Mouse (Mus musculus) T-helper 2 cell (primary cell): ENCODE results near the gene Cryzl1.

ENCODE experiments used
- in situ Hi-C: fragments of 300-600 bp; cut with MboI, MseI; formaldehyde crosslinking; loops from one replicate; pipeline ENCODE4 v1.15.1; 2025; ENCODE audit warnings: high pct_unique_total_duplicates

The Cryzl1 gene

GRCm38 (mm10) chr16:91688619-91689334, 40.0 kb downstream of the Cryzl1 start, which contains the start of gene Donson:
TSS of gene Donson (minus strand) at chr16:91688770.
- in situ Hi-C loops = loop anchor here (10.0 kb wide), 1 partner anchor 674 kb away; the partner anchor contains the start of gene Synj1

GRCm38 (mm10) chr16:91688023-91688618, 40.7 kb downstream of the Cryzl1 start:
- in situ Hi-C loops = loop anchor here (10.0 kb wide), 1 partner anchor 673 kb away; the partner anchor contains the start of gene Synj1

GRCm38 (mm10) chr16:91686369-91686768, 42.4 kb downstream of the Cryzl1 start:
- in situ Hi-C loops = loop anchor here (10.0 kb wide), 1 partner anchor 672 kb away; the partner anchor contains the start of gene Synj1

GRCm38 (mm10) chr16:91685526-91685925, 43.2 kb downstream of the Cryzl1 start:
- in situ Hi-C loops = loop anchor here (10.0 kb wide), 1 partner anchor 671 kb away; the partner anchor contains the start of gene Synj1

- in situ Hi-C loops = loop anchor here (10.0 kb wide), 1 partner anchor 666 kb away; the partner anchor contains the start of gene Synj1
These were observed 48.1 kb downstream of the Cryzl1 start for GRCm38 (mm10) chr16:91680656-91681055.

- in situ Hi-C loops = no loop called here
These were observed 50.4 kb downstream of the Cryzl1 start for GRCm38 (mm10) chr16:91678147-91678911.

GRCm38 (mm10) chr16:91674500-91674899, 54.3 kb downstream of the Cryzl1 start:
- in situ Hi-C loops = loop anchor here (5.0 kb wide), 1 partner anchor 42 kb away; no protein-coding TSS in a partner anchor

GRCm38 (mm10) chr16:91663795-91664194, 65.0 kb downstream of the Cryzl1 start:
- in situ Hi-C loops = no loop called here

GRCm38 (mm10) chr16:91662336-91662735, 66.4 kb downstream of the Cryzl1 start:
- in situ Hi-C loops = no loop called here

- in situ Hi-C loops = no loop called here
These were observed 67.4 kb downstream of the Cryzl1 start for GRCm38 (mm10) chr16:91661397-91661796.

- in situ Hi-C loops = no loop called here
These were observed 69.0 kb downstream of the Cryzl1 start for GRCm38 (mm10) chr16:91659798-91660197.

GRCm38 (mm10) chr16:91658471-91658870, 70.3 kb downstream of the Cryzl1 start:
- in situ Hi-C loops = no loop called here

GRCm38 (mm10) chr16:91657285-91657684, 71.5 kb downstream of the Cryzl1 start:
- in situ Hi-C loops = no loop called here

- in situ Hi-C loops = no loop called here
These were observed 73.5 kb downstream of the Cryzl1 start for GRCm38 (mm10) chr16:91655285-91655684.

- in situ Hi-C loops = no loop called here
These were observed 76.6 kb downstream of the Cryzl1 start for GRCm38 (mm10) chr16:91652191-91652590.

- in situ Hi-C loops = no loop called here
These were observed 79.0 kb downstream of the Cryzl1 start for GRCm38 (mm10) chr16:91649781-91650180.

- in situ Hi-C loops = no loop called here
These were observed 79.5 kb downstream of the Cryzl1 start for GRCm38 (mm10) chr16:91649246-91649645.

GRCm38 (mm10) chr16:91648220-91648550, 80.6 kb downstream of the Cryzl1 start:
- in situ Hi-C loops = no loop called here

- in situ Hi-C loops = no loop called here
These were observed 81.1 kb downstream of the Cryzl1 start, which contains the start of gene Son for GRCm38 (mm10) chr16:91647461-91648219. TSS of gene Son (plus strand) at chr16:91647506.

- in situ Hi-C loops = no loop called here
These were observed 81.9 kb downstream of the Cryzl1 start, which contains the start of gene Gart for GRCm38 (mm10) chr16:91646681-91647419. TSS of gene Gart (minus strand) at chr16:91646952.
